Mouse (Mus musculus) ZHBTc4 (cell line): ENCODE data around the gene Usp42.
A peak's percentile ranks its signal among the peaks of the same experiment; 100 is the strongest.

Experiments used
- DNase-seq: peaks from one replicate; pipeline ENCODE4 v3.0.0-alpha.2; 2011; ENCODE audit warnings: low read depth, low spot score

The Usp42 gene

GRCm38 (mm10) chr5:143732180-143732891 is at the start of gene Usp42:
Gene Usp42 (minus strand): TSS chr5:143732280.
- peak; percentile 97 for DNase-seq

- no peak for DNase-seq
Measured at GRCm38 (mm10) chr5:143760508-143760907, 28.4 kb upstream of the Usp42 start.

- no peak for DNase-seq
Measured at GRCm38 (mm10) chr5:143759554-143759953, 27.5 kb upstream of the Usp42 start.

- DNase-seq = peak; percentile 73
Measured at GRCm38 (mm10) chr5:143757755-143758443, 25.8 kb upstream of the Usp42 start.

- DNase-seq = no peak
Measured at GRCm38 (mm10) chr5:143755529-143756141, 23.6 kb upstream of the Usp42 start.

GRCm38 (mm10) chr5:143749630-143750208 is 17.6 kb upstream of the Usp42 start:
- DNase-seq = no peak

- peak; percentile 21 for DNase-seq
Measured at GRCm38 (mm10) chr5:143731483-143732112, 482 bp downstream of the Usp42 start.

- no peak for DNase-seq
Measured at GRCm38 (mm10) chr5:143730915-143731314, 1.2 kb downstream of the Usp42 start.

GRCm38 (mm10) chr5:143721962-143722361 is 10.1 kb downstream of the Usp42 start:
- DNase-seq = no peak

- DNase-seq = no peak
Measured at GRCm38 (mm10) chr5:143712011-143712800, 19.9 kb downstream of the Usp42 start.

GRCm38 (mm10) chr5:143711326-143711725 is 20.8 kb downstream of the Usp42 start:
- peak; percentile 85 for DNase-seq

- DNase-seq = no peak
Measured at GRCm38 (mm10) chr5:143706822-143707200, 25.3 kb downstream of the Usp42 start.

GRCm38 (mm10) chr5:143706030-143706821 is 25.9 kb downstream of the Usp42 start:
- DNase-seq = no peak

GRCm38 (mm10) chr5:143705659-143705982 is 26.5 kb downstream of the Usp42 start:
- no peak for DNase-seq

- DNase-seq = no peak
Measured at GRCm38 (mm10) chr5:143704875-143705658, 27.0 kb downstream of the Usp42 start.

GRCm38 (mm10) chr5:143701074-143701473 is 31.0 kb downstream of the Usp42 start:
- no peak for DNase-seq

- DNase-seq = no peak
Measured at GRCm38 (mm10) chr5:143700247-143700646, 31.8 kb downstream of the Usp42 start.

GRCm38 (mm10) chr5:143698454-143698853 is 33.6 kb downstream of the Usp42 start:
- no peak for DNase-seq

- peak; percentile 46 for DNase-seq
Measured at GRCm38 (mm10) chr5:143696323-143696722, 35.8 kb downstream of the Usp42 start.

GRCm38 (mm10) chr5:143690926-143691325 is 41.2 kb downstream of the Usp42 start:
- no peak for DNase-seq
